Mouse (Mus musculus) MEL (cell line): ENCODE data around the gene Pole3. TPM values are rescaled to one million over a fixed set of nuclear protein-coding genes. Genes with fewer than 3 reads are reported as not detected.

ENCODE experiments used
- DNase-seq: peaks from one replicate; pipeline ENCODE4 v3.0.0; 2011; ENCODE audit warnings: low read depth, low spot score
- H3K27ac ChIP-seq: 2 replicates; pipeline ENCODE4 v1.5.1; 2012; ENCODE audit warnings: low read depth, mild to moderate bottlenecking, control low read depth, low read length, moderate library complexity; ENCODE audit not compliant: control insufficient read depth
- H3K27me3 ChIP-seq, 2 experiments: fragments of 150-350 bp in 1 of 2; sonication (generic) in 1 of 2; 2 replicates each; pipeline ENCODE4 v1.6.1; 2012; ENCODE audit warnings: low read length in 2 of 2, mild to moderate bottlenecking in 2 of 2, improper control_type of control experiment in 1 of 2, moderate library complexity in 1 of 2; ENCODE audit not compliant: insufficient read depth in 2 of 2, control insufficient read depth in 1 of 2
- H3K36me3 ChIP-seq, 2 experiments: 2 replicates each; pipeline ENCODE4 v1.6.1; 2012 to 2014; ENCODE audit warnings: low read length in 2 of 2, improper control_type of control experiment in 1 of 2, inconsistent platforms in 1 of 2, mild to moderate bottlenecking in 1 of 2; ENCODE audit not compliant: insufficient read depth in 2 of 2, control insufficient read depth in 1 of 2
- H3K4me1 ChIP-seq, 2 experiments: fragments of 150-350 bp in 1 of 2; sonication (generic) in 1 of 2; 2 replicates each; pipeline ENCODE4 v1.6.1; 2012; ENCODE audit warnings: low read length in 2 of 2, improper control_type of control experiment in 1 of 2, mild to moderate bottlenecking in 1 of 2; ENCODE audit not compliant: insufficient read depth in 2 of 2, control insufficient read depth in 1 of 2
- H3K4me3 ChIP-seq, 2 experiments: fragments of 150-350 bp in 1 of 2; sonication (generic) in 1 of 2; 2 replicates each; pipeline ENCODE4 v1.5.1; 2012; ENCODE audit warnings: low read depth in 2 of 2, low read length in 2 of 2, mild to moderate bottlenecking in 2 of 2, moderate library complexity in 2 of 2, control low read depth in 1 of 2, improper control_type of control experiment in 1 of 2; ENCODE audit not compliant: control insufficient read depth in 1 of 2, insufficient read depth in 1 of 2
- H3K79me2 ChIP-seq: 2 replicates; pipeline ENCODE4 v1.6.1; 2012; ENCODE audit warnings: mild to moderate bottlenecking, low read length, moderate library complexity; ENCODE audit not compliant: control insufficient read depth, poor library complexity, insufficient read depth
- H3K9ac ChIP-seq: 2 replicates; pipeline ENCODE4 v1.6.1; 2012; ENCODE audit warnings: low read depth, mild to moderate bottlenecking, control low read depth, low read length, moderate library complexity; ENCODE audit not compliant: control insufficient read depth, poor library complexity, severe bottlenecking
- H3K9me3 ChIP-seq: fragments of 150-350 bp; sonication (generic); replicated peaks from 2 replicates; pipeline ENCODE4 v1.6.1; 2012; ENCODE audit warnings: mild to moderate bottlenecking, low read length, improper control_type of control experiment, moderate library complexity; ENCODE audit not compliant: insufficient read depth
- BHLHE40 ChIP-seq: IDR thresholded peaks from 2 replicates; pipeline ENCODE4 v1.6.1; 2012; ENCODE audit warnings: low read depth, mild to moderate bottlenecking, inconsistent platforms, low read length, improper control_type of control experiment, borderline replicate concordance
- CHD1 ChIP-seq: IDR thresholded peaks from 2 replicates; pipeline ENCODE4 v1.6.1; 2012; ENCODE audit warnings: low read depth, mild to moderate bottlenecking, inconsistent platforms, low read length, improper control_type of control experiment
- CHD2 ChIP-seq: IDR thresholded peaks from 2 replicates; pipeline ENCODE4 v1.6.1; 2011; ENCODE audit warnings: low read length, improper control_type of control experiment
- CTCF ChIP-seq, 3 experiments: IDR thresholded peaks in 2 of 3; conservative IDR thresholded peaks in 1 of 3; 2 replicates each; pipeline ENCODE4 v1.5.1; 2011 to 2012; ENCODE audit warnings: low read length in 3 of 3, low read depth in 2 of 3, mild to moderate bottlenecking in 2 of 3, improper control_type of control experiment in 1 of 3, inconsistent platforms in 1 of 3, mixed read lengths in 1 of 3, moderate library complexity in 1 of 3; ENCODE audit not compliant: control insufficient read depth in 1 of 3, insufficient read depth in 1 of 3, poor library complexity in 1 of 3, severe bottlenecking in 1 of 3
- E2F4 ChIP-seq: IDR thresholded peaks from 2 replicates; pipeline ENCODE4 v1.6.1; 2011; ENCODE audit warnings: low read depth, low read length, improper control_type of control experiment, borderline replicate concordance
- ETS1 ChIP-seq: IDR thresholded peaks from 2 replicates; pipeline ENCODE4 v1.6.1; 2012; ENCODE audit warnings: low read depth, mild to moderate bottlenecking, inconsistent platforms, low read length, improper control_type of control experiment, moderate library complexity
- GATA1 ChIP-seq: IDR thresholded peaks from 2 replicates; pipeline ENCODE4 v1.6.1; 2011; ENCODE audit warnings: low read depth, low read length, improper control_type of control experiment
- HCFC1 ChIP-seq: IDR thresholded peaks from 2 replicates; pipeline ENCODE4 v1.6.1; 2012; ENCODE audit warnings: low read depth, mild to moderate bottlenecking, inconsistent platforms, low read length, improper control_type of control experiment, moderate library complexity
- JUND ChIP-seq: IDR thresholded peaks from 2 replicates; pipeline ENCODE4 v1.6.1; 2011; ENCODE audit warnings: low read depth, mild to moderate bottlenecking, improper control_type of control experiment, low read length
- MAFK ChIP-seq: IDR thresholded peaks from 2 replicates; pipeline ENCODE4 v1.6.1; 2011; ENCODE audit warnings: low read depth, mild to moderate bottlenecking, low read length, improper control_type of control experiment, borderline replicate concordance
- MAX ChIP-seq: IDR thresholded peaks from 2 replicates; pipeline ENCODE4 v1.6.1; 2011; ENCODE audit warnings: low read length, improper control_type of control experiment
- MXI1 ChIP-seq: IDR thresholded peaks from 2 replicates; pipeline ENCODE4 v1.6.1; 2011; ENCODE audit warnings: mild to moderate bottlenecking, low read depth, low read length, improper control_type of control experiment
- MYB ChIP-seq: IDR thresholded peaks from 2 replicates; pipeline ENCODE4 v1.6.1; 2011; ENCODE audit warnings: mild to moderate bottlenecking, low read depth, low read length, improper control_type of control experiment
- NRF1 ChIP-seq: IDR thresholded peaks from 2 replicates; pipeline ENCODE4 v1.6.1; 2014; ENCODE audit warnings: low read depth, mild to moderate bottlenecking, inconsistent platforms, low read length, improper control_type of control experiment, moderate library complexity; ENCODE audit not compliant: poor library complexity, insufficient read depth, severe bottlenecking
- POLR2AphosphoS2 ChIP-seq: IDR thresholded peaks from 2 replicates; pipeline ENCODE4 v1.6.1; 2011; ENCODE audit warnings: low read length, improper control_type of control experiment
- RAD21 ChIP-seq: IDR thresholded peaks from 2 replicates; pipeline ENCODE4 v1.6.1; 2011; ENCODE audit warnings: mild to moderate bottlenecking, low read depth, low read length, improper control_type of control experiment
- SIN3A ChIP-seq: IDR thresholded peaks from 2 replicates; pipeline ENCODE4 v1.6.1; 2012; ENCODE audit warnings: low read length, improper control_type of control experiment, inconsistent platforms
- TAL1 ChIP-seq: IDR thresholded peaks from 2 replicates; pipeline ENCODE4 v1.6.1; 2012; ENCODE audit warnings: mild to moderate bottlenecking, inconsistent platforms, low read length, moderate library complexity, mixed read lengths
- TBP ChIP-seq: IDR thresholded peaks from 2 replicates; pipeline ENCODE4 v1.8.0; 2011; ENCODE audit warnings: low read depth, low read length, improper control_type of control experiment
- TCF12 ChIP-seq: IDR thresholded peaks from 2 replicates; pipeline ENCODE4 v1.6.1; 2014; ENCODE audit warnings: low read depth, mild to moderate bottlenecking, inconsistent platforms, low read length, improper control_type of control experiment, moderate library complexity
- USF1 ChIP-seq: IDR thresholded peaks from 2 replicates; pipeline ENCODE4 v1.6.1; 2014; ENCODE audit warnings: low read depth, mild to moderate bottlenecking, inconsistent platforms, low read length, improper control_type of control experiment, moderate library complexity
- USF2 ChIP-seq, 2 experiments: IDR thresholded peaks; 2 replicates each; pipeline ENCODE4 v1.6.1; 2011 to 2012; ENCODE audit warnings: improper control_type of control experiment in 2 of 2, low read length in 2 of 2, borderline replicate concordance in 1 of 2, inconsistent platforms in 1 of 2, low read depth in 1 of 2, mild to moderate bottlenecking in 1 of 2; ENCODE audit not compliant: insufficient read depth in 1 of 2
- ZMIZ1 ChIP-seq: IDR thresholded peaks from 2 replicates; pipeline ENCODE4 v1.6.1; 2012; ENCODE audit warnings: low read depth, mild to moderate bottlenecking, inconsistent platforms, low read length, improper control_type of control experiment, moderate library complexity
- ZNF384 ChIP-seq: IDR thresholded peaks from 2 replicates; pipeline ENCODE4 v1.6.1; 2012; ENCODE audit warnings: low read depth, mild to moderate bottlenecking, inconsistent platforms, low read length, improper control_type of control experiment
- polyA plus RNA-seq, 2 experiments: library from polyadenylated mRNA; stranded (reverse) in 1 of 2; unstranded in 1 of 2; fragments of >175 nt in 1 of 2; fragments of >200 nt in 1 of 2; gene quantifications; 2 replicates each; pipeline versions ENCODE4 v1.2.1 to v1.2.4; 2012; ENCODE audit warnings: low replicate concordance in 2 of 2, low read depth in 1 of 2; ENCODE audit not compliant: insufficient read length in 2 of 2, insufficient read depth in 1 of 2, missing spikeins in 1 of 2
- total RNA-seq: library from RNA; depleted of rRNA; stranded (reverse); fragments of 300-350 nt; gene quantifications from 2 replicates; pipeline ENCODE4 v1.2.3, GENCODE M21; 2012

Gene Pole3
- total and polyA plus RNA-seq, 3 experiments = 63.6 to 103 TPM; not detected in 1

DNA sequence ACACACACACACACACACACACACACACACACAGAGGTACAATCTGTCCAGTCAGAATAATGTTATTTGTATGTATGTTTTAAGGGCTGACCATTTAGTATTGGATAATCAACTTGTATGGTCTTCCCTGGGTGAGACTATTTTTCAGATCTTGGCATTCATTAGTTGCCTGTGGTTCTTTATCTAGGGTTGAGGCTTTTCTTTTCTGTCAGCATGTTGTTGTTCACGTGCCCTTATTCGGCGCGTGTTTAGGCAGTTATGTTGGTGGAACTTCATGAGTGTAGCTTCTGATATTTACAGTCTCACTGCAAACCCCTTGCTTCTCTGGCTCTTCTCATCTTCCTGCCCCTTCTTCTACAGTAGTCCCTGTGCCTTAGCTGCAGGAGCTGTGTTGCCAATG is 2.8 kb upstream of the Pole3 start:
- TF ChIP-seq USF1 (no peak), GATA1 (peak; percentile 71)
- TF ChIP-seq, all 39 proteins: peak for 1
- Histone ChIP-seq H3K27ac (peak overlapping the region; percentile 69), H3K79me2 (peaks cover 13% of the 10 kb centered on the region), H3K4me1 (peaks cover 5 to 17% of the 10 kb centered on the region in 2 experiments), H3K9ac (peak overlapping the region; percentile 23), H3K4me3 (peak overlapping the region; percentile 33 to 46), H3K36me3 (peaks cover 0 to 15% of the 10 kb centered on the region in 2 experiments; a peak in 2 of 4 replicates), H3K27me3 (no peaks in the 10 kb centered on the region; a peak in 1 of 4 replicates), H3K9me3 (no peaks in the 10 kb centered on the region)
- peak; percentile 76 for DNase-seq

DNA sequence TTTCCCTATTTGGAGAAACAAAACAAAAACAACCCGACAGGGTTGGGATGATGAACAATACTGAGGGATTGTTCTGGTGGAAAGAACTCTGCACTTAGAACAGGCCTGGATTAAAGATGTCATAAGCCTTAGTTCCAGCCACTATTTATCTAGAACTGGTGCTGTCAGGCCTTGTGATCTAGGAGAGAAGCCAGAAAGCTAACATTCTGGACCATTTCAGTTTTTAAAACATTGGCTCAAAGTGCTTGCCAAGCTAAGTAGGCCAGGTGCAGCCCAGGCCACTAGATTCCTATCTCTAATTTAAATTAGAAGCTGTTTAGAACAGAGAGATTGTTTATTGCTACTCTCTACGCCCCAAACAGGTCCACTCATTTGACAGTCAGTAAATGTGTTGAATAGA is 1.4 kb upstream of the Pole3 start:
- Histone ChIP-seq H3K9ac (no peak overlapping the region), H3K27ac (no peak overlapping the region), H3K4me3 (no peak overlapping the region), H3K36me3 (peaks cover 0 to 21% of the 10 kb centered on the region in 2 experiments; a peak in 2 of 4 replicates), H3K79me2 (peaks cover 13% of the 10 kb centered on the region), H3K4me1 (peaks cover 10 to 21% of the 10 kb centered on the region in 2 experiments), H3K27me3 (no peaks in the 10 kb centered on the region; a peak in 1 of 4 replicates), H3K9me3 (no peaks in the 10 kb centered on the region)
- no peak for DNase-seq
- TF ChIP-seq MAX (no peak), SIN3A (no peak), HCFC1 (no peak), CTCF (IDR thresholded peaks at IDR 0.05 in 2 of 3, conservative IDR thresholded peaks at IDR 0.05 in 1 of 3; ENCODE audit: control insufficient read depth in 1 of 3, insufficient read depth in 1 of 3, low read depth in 2 of 3, low read length in 3 of 3, poor library complexity in 1 of 3, severe bottlenecking in 1 of 3) (no peak), MXI1 (no peak), E2F4 (no peak), NRF1 (no peak), RAD21 (no peak), TBP (no peak), MYB (no peak), POLR2AphosphoS2 (no peak), CHD2 (no peak), TCF12 (no peak)

DNA sequence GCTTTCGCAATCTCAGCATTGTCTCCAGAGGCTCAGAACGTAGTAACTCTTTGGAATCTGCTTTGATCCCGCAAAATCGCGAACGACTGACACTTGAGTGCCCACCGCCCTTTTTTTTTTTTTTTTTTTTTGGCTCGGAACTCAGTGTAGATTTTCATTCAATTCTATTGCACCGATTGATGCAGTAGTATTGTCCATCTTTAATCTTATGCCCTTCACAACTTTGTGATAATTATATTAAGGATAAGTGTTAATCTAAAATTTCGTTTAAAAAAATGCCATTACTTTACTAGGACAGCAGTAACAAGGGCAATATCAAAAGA is 582 bp upstream of the Pole3 start:
- no peak overlapping the region for H3K9ac ChIP-seq
- peaks cover 0 to 29% of the 10 kb centered on the region in 2 experiments; a peak in 2 of 4 replicates for H3K36me3 ChIP-seq
- peak overlapping the region; percentile 34 to 35 for H3K4me3 ChIP-seq
- H3K9me3 ChIP-seq = no peaks in the 10 kb centered on the region
- no peak for DNase-seq
- TF ChIP-seq CHD1 (no peak), ETS1 (no peak), BHLHE40 (no peak), TAL1 (no peak), NRF1 (no peak), USF2 (IDR thresholded peaks at IDR 0.05; ENCODE audit: borderline replicate concordance in 1 of 2, insufficient read depth in 1 of 2, low read depth in 1 of 2, low read length in 2 of 2) (no peak), E2F4 (no peak), JUND (no peak), HCFC1 (no peak), MAFK (no peak), ZNF384 (no peak), ZMIZ1 (no peak), CTCF (IDR thresholded peaks at IDR 0.05 in 2 of 3, conservative IDR thresholded peaks at IDR 0.05 in 1 of 3; ENCODE audit: control insufficient read depth in 1 of 3, insufficient read depth in 1 of 3, low read depth in 2 of 3, low read length in 3 of 3, poor library complexity in 1 of 3, severe bottlenecking in 1 of 3) (no peak)
- H3K27ac ChIP-seq = no peak overlapping the region
- H3K4me1 ChIP-seq = peaks cover 14 to 26% of the 10 kb centered on the region in 2 experiments
- no peaks in the 10 kb centered on the region for H3K27me3 ChIP-seq
- H3K79me2 ChIP-seq = peaks cover 13% of the 10 kb centered on the region
